Mouse (Mus musculus): ENCODE data around the gene Sfn. TPM values are rescaled to one million over a fixed set of nuclear protein-coding genes. Genes with fewer than 3 reads are reported as not detected.
A peak's percentile ranks its signal among the peaks of the same experiment; 100 is the strongest.

Sfn gene
- polyA plus RNA-seq, 1 experiment from 2014 or later: 1.0 TPM

GRCm38 (mm10) chr4:133600306-133600705 is 1.7 kb downstream of the Sfn start:
- Histone ChIP-seq H3K9me3 (ENCODE audit: control insufficient read depth, low read length) (no peaks in the 10 kb centered on the region), H3K36me3 (ENCODE audit: control insufficient read depth, insufficient read depth) (no peaks in the 10 kb centered on the region), H3K27me3 (replicated peaks; ENCODE audit: control insufficient read depth, insufficient read depth, low read length) (peaks cover 41% of the 10 kb centered on the region), H3K27ac (ENCODE audit: low read length) (no peak overlapping the region), H3K9ac (replicated peaks; ENCODE audit: low read depth, low read length) (no peak overlapping the region), H3K4me3 (replicated peaks; ENCODE audit: low read length) (no peak overlapping the region), H3K4me1 (replicated peaks; ENCODE audit: control insufficient read depth, insufficient read depth, low read length) (peaks cover 10% of the 10 kb centered on the region), H3K4me2 (ENCODE audit: low read length) (no peak overlapping the region)
- ATAC-seq: no peak
- WGBS: 16% methylated on average over 9 of the region's 9 CpGs

- H3K9ac ChIP-seq (replicated peaks; ENCODE audit: low read depth, low read length): peak overlapping the region; percentile 30
- no peaks in the 10 kb centered on the region for H3K36me3 ChIP-seq (ENCODE audit: control insufficient read depth, insufficient read depth)
- H3K9me3 ChIP-seq (ENCODE audit: control insufficient read depth, low read length): no peaks in the 10 kb centered on the region
- WGBS: under 1% methylated on average over 50 of the region's 50 CpGs
- ATAC-seq: peak; percentile 95
- peaks cover 41% of the 10 kb centered on the region for H3K27me3 ChIP-seq (replicated peaks; ENCODE audit: control insufficient read depth, insufficient read depth, low read length)
- peak overlapping the region; percentile 45 for H3K4me3 ChIP-seq (replicated peaks; ENCODE audit: low read length)
- peaks cover 10% of the 10 kb centered on the region for H3K4me1 ChIP-seq (replicated peaks; ENCODE audit: control insufficient read depth, insufficient read depth, low read length)
- peak overlapping the region; percentile 77 for H3K4me2 ChIP-seq (ENCODE audit: low read length)
- no peak overlapping the region for H3K27ac ChIP-seq (ENCODE audit: low read length)
Measured at GRCm38 (mm10) chr4:133599571-133600073, 2.3 kb downstream of the Sfn start.

DNA sequence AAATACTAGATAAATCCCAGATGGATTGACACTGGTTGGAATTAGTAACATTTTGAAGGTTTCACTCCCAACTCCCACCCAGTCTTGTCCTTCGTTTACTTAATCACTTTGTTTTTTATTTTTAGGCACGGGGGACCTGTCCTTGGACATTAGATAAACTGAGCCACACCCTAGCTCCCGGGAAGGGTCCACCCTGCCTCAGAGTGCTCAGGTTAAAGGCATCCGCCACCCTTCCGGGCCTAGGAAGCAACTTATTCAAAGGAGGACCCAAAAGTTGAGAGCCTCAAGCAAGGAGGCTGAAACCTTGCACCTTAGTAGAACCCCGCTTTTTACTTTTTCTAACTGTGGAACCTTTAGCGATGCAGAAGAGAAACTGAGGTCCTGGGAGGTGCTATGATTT is 2.9 kb downstream of the Sfn start:
- no peak overlapping the region for H3K27ac ChIP-seq (ENCODE audit: low read length)
- peaks cover 41% of the 10 kb centered on the region for H3K27me3 ChIP-seq (replicated peaks; ENCODE audit: control insufficient read depth, insufficient read depth, low read length)
- H3K4me1 ChIP-seq (replicated peaks; ENCODE audit: control insufficient read depth, insufficient read depth, low read length): peaks cover 10% of the 10 kb centered on the region
- ATAC-seq: no peak
- peak overlapping the region; percentile 45 for H3K4me3 ChIP-seq (replicated peaks; ENCODE audit: low read length)
- peak overlapping the region; percentile 77 for H3K4me2 ChIP-seq (ENCODE audit: low read length)
- no peaks in the 10 kb centered on the region for H3K9me3 ChIP-seq (ENCODE audit: control insufficient read depth, low read length)
- no peak overlapping the region for H3K9ac ChIP-seq (replicated peaks; ENCODE audit: low read depth, low read length)
- no peaks in the 10 kb centered on the region for H3K36me3 ChIP-seq (ENCODE audit: control insufficient read depth, insufficient read depth)
- 26% methylated on average over 7 of the region's 7 CpGs for WGBS

- peaks cover 41% of the 10 kb centered on the region for H3K27me3 ChIP-seq (replicated peaks; ENCODE audit: control insufficient read depth, insufficient read depth, low read length)
- H3K9me3 ChIP-seq (ENCODE audit: control insufficient read depth, low read length): no peaks in the 10 kb centered on the region
- H3K4me3 ChIP-seq (replicated peaks; ENCODE audit: low read length): no peak overlapping the region
- no peaks in the 10 kb centered on the region for H3K36me3 ChIP-seq (ENCODE audit: control insufficient read depth, insufficient read depth)
- peaks cover 10% of the 10 kb centered on the region for H3K4me1 ChIP-seq (replicated peaks; ENCODE audit: control insufficient read depth, insufficient read depth, low read length)
- WGBS: 46% methylated on average over 4 of the region's 4 CpGs
- H3K4me2 ChIP-seq (ENCODE audit: low read length): no peak overlapping the region
- no peak overlapping the region for H3K27ac ChIP-seq (ENCODE audit: low read length)
- H3K9ac ChIP-seq (replicated peaks; ENCODE audit: low read depth, low read length): no peak overlapping the region
- no peak for ATAC-seq
Measured at GRCm38 (mm10) chr4:133598616-133599015, 3.4 kb downstream of the Sfn start.

DNA sequence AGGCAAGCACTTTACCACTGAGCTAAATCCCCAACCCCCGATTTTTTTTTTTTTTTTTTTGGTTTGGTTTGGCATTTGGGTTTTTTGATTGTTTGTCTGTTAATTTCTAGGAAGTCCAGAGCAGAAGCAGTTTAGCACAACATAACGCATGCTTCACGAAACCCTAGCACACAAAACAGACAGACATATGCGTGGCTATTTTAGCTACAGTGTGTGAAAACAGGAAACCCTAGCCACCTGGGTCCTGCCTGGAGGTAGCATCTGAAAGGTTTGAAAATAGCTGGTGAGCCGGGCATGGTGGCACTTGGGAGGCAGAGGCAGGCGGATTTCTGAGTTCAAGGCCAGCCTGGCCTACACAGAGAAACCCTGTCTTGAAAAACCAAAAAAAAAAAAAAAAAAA is 5.9 kb downstream of the Sfn start:
- Histone ChIP-seq H3K27me3 (replicated peaks; ENCODE audit: control insufficient read depth, insufficient read depth, low read length) (peaks cover 30% of the 10 kb centered on the region), H3K27ac (ENCODE audit: low read length) (no peak overlapping the region), H3K4me2 (ENCODE audit: low read length) (no peak overlapping the region), H3K4me3 (replicated peaks; ENCODE audit: low read length) (no peak overlapping the region), H3K4me1 (replicated peaks; ENCODE audit: control insufficient read depth, insufficient read depth, low read length) (peaks cover 10% of the 10 kb centered on the region), H3K36me3 (ENCODE audit: control insufficient read depth, insufficient read depth) (peaks cover 2% of the 10 kb centered on the region), H3K9ac (replicated peaks; ENCODE audit: low read depth, low read length) (no peak overlapping the region), H3K9me3 (ENCODE audit: control insufficient read depth, low read length) (no peaks in the 10 kb centered on the region)
- no peak for ATAC-seq
- 84% methylated on average over 6 of the region's 6 CpGs for WGBS

DNA sequence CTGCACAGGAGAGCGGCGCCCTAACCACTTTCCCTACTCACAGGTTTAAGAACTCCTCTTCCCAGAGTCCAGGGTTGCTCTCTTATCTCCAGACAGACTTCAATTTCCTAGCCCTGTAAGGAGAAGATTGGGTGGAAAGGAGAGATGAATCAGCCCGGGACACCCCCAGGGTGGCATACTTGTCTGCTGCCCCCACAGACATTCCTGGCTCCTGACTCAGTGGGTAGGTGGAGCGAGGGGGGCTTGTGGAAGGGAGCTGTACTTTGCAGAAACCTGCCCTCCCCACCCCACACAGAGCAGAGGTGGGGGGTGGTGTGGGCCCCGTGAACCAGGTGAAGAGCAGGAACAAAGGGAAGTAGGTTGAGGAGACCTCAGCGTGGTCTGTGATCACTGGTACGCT is 6.4 kb downstream of the Sfn start:
- no peak overlapping the region for H3K9ac ChIP-seq (replicated peaks; ENCODE audit: low read depth, low read length)
- no peaks in the 10 kb centered on the region for H3K9me3 ChIP-seq (ENCODE audit: control insufficient read depth, low read length)
- H3K27me3 ChIP-seq (replicated peaks; ENCODE audit: control insufficient read depth, insufficient read depth, low read length): peaks cover 29% of the 10 kb centered on the region
- H3K4me3 ChIP-seq (replicated peaks; ENCODE audit: low read length): no peak overlapping the region
- H3K27ac ChIP-seq (ENCODE audit: low read length): no peak overlapping the region
- peaks cover 10% of the 10 kb centered on the region for H3K4me1 ChIP-seq (replicated peaks; ENCODE audit: control insufficient read depth, insufficient read depth, low read length)
- no peak overlapping the region for H3K4me2 ChIP-seq (ENCODE audit: low read length)
- WGBS: 78% methylated on average over 7 of the region's 7 CpGs
- ATAC-seq: no peak
- peaks cover 2% of the 10 kb centered on the region for H3K36me3 ChIP-seq (ENCODE audit: control insufficient read depth, insufficient read depth)

DNA sequence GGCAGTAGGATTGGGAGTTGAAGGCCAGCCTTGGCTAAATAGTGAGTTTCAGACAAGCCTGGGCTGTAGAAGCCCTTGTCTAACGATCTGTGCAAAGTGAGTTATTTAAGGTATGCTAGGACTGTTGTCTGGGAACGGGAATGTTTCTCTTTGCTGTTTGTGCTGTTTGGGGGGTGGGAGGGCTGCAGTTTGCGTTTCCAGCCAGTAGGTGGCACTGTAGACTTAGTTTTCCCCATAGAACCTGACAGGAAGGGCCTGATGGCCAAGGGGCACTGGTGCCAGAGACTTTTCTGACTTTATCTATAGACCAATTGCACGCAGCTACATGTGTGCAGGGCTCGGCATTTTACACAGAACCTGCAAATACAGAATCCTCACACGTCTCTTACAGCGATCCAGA is 9.4 kb downstream of the Sfn start:
- Histone ChIP-seq H3K4me3 (replicated peaks; ENCODE audit: low read length) (no peak overlapping the region), H3K36me3 (ENCODE audit: control insufficient read depth, insufficient read depth) (peaks cover 17% of the 10 kb centered on the region), H3K4me2 (ENCODE audit: low read length) (no peak overlapping the region), H3K9me3 (ENCODE audit: control insufficient read depth, low read length) (no peaks in the 10 kb centered on the region), H3K27me3 (replicated peaks; ENCODE audit: control insufficient read depth, insufficient read depth, low read length) (no peaks in the 10 kb centered on the region; the same call in 1 of the 2 replicates), H3K9ac (replicated peaks; ENCODE audit: low read depth, low read length) (no peak overlapping the region), H3K4me1 (replicated peaks; ENCODE audit: control insufficient read depth, insufficient read depth, low read length) (no peaks in the 10 kb centered on the region), H3K27ac (ENCODE audit: low read length) (no peak overlapping the region)
- WGBS: 30% methylated on average over 7 of the region's 7 CpGs
- ATAC-seq: no peak

DNA sequence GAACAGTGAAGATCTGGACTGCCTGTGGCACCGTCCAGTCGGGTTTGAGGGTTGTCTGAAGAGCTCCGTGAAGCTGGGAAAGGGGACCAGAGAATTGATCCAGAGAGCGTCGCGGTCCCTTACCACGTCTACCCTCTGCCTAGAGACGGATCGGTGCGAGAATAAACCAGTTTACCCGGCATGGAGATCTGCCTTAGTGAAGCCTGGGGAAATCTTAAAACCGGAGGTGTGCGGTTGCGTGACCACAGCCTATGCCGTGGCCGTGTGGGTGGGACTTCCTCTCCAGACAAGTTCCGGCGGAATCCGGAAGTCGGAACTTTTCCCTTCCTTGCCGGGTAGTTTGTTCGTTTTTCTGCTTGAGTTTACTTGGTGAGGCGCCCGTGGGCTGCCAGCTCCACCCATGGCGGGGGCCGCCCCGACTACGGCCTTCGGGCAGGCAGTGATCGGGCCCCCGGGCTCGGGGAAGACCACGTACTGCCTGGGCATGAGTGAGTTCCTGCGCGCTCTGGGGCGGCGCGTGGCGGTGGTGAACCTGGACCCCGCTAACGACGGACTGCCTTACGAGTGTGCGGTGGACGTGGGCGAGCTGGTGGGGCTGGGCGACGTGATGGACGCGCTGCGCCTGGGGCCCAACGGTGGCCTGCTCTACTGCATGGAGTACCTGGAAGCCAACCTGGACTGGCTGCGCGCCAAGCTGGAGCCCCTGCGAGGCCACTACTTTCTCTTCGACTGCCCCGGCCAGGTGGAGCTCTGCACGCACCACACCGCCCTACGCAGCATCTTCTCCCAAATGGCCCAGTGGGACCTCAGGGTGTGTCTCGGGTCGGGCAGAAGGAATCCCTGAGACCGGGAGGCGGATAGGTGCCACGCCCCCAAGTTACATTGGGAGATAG is 17.7 kb downstream of the Sfn start, which contains the start of gene Gpn2:
TSS of gene Gpn2 (plus strand) at position 304 of the 893 bp plus-strand sequence.
- peaks cover 11% of the 10 kb centered on the region for H3K4me1 ChIP-seq (replicated peaks; ENCODE audit: control insufficient read depth, insufficient read depth, low read length)
- no peaks in the 10 kb centered on the region for H3K9me3 ChIP-seq (ENCODE audit: control insufficient read depth, low read length)
- peak within 1 kb of the TSS; percentile 88 for H3K9ac ChIP-seq (replicated peaks; ENCODE audit: low read depth, low read length)
- peak within 1 kb of the TSS; percentile 73 for H3K4me3 ChIP-seq (replicated peaks; ENCODE audit: low read length)
- peak; percentile 96 for ATAC-seq
- H3K36me3 ChIP-seq (ENCODE audit: control insufficient read depth, insufficient read depth): peaks cover 14% of the 10 kb centered on the region
- 2% methylated on average over 65 of the region's 65 CpGs for WGBS
- H3K27me3 ChIP-seq (replicated peaks; ENCODE audit: control insufficient read depth, insufficient read depth, low read length): no peaks in the 10 kb centered on the region
- H3K27ac ChIP-seq (ENCODE audit: low read length): peak within 1 kb of the TSS; percentile 72
- H3K4me2 ChIP-seq (ENCODE audit: low read length): peak within 1 kb of the TSS; percentile 100

DNA sequence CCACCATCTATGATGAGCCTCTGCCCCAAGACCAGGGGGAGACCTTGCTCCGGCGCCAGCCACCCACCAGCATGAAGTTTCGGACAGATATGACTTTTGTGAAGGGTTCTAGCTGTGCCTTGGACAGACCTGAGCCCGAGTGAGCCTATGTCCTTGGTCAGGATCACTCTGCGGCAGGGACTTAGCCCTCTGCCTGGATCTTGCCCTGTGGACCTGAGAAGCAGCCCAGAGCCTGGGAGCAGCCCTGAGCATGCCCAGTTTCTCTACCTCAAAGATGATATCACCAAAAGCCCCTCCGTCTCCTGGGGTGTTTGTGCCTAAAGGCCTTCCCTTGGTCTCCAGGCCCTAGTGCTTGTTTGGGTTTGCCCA is 18.3 kb downstream of the Sfn start:
- peaks cover 7% of the 10 kb centered on the region for H3K36me3 ChIP-seq (ENCODE audit: control insufficient read depth, insufficient read depth)
- H3K4me3 ChIP-seq (replicated peaks; ENCODE audit: low read length): peak overlapping the region; percentile 73
- no peaks in the 10 kb centered on the region for H3K9me3 ChIP-seq (ENCODE audit: control insufficient read depth, low read length)
- no peaks in the 10 kb centered on the region for H3K27me3 ChIP-seq (replicated peaks; ENCODE audit: control insufficient read depth, insufficient read depth, low read length)
- H3K9ac ChIP-seq (replicated peaks; ENCODE audit: low read depth, low read length): peak overlapping the region; percentile 88
- WGBS: 68% methylated on average over 6 of the region's 6 CpGs
- H3K27ac ChIP-seq (ENCODE audit: low read length): peak overlapping the region; percentile 72
- peak; percentile 48 for ATAC-seq
- H3K4me2 ChIP-seq (ENCODE audit: low read length): peak overlapping the region; percentile 100
- H3K4me1 ChIP-seq (replicated peaks; ENCODE audit: control insufficient read depth, insufficient read depth, low read length): peaks cover 11% of the 10 kb centered on the region
